Mouse (Mus musculus) hindbrain, embryonic 12.5 days (tissue): ENCODE results near the gene Sphkap. TPM values are rescaled to one million over a fixed set of nuclear protein-coding genes. Genes with fewer than 3 reads are reported as not detected.

Source experiments
- ATAC-seq: fragments of 200-750 bp; cut with Nextera tagmentation; 2 replicates; pipeline ENCODE4 v1.8.0; 2017; ENCODE audit warnings: moderate TSS enrichment; ENCODE audit not compliant: low FRiP score
- H3K27ac ChIP-seq: fragments of 300-500 bp; sonication (generic); 2 replicates; pipeline ENCODE4 v1.5.1; 2016; ENCODE audit warnings: mild to moderate bottlenecking
- H3K27me3 ChIP-seq: fragments of 300-500 bp; sonication (generic); 2 replicates; pipeline ENCODE4 v1.6.1; 2016; ENCODE audit warnings: mild to moderate bottlenecking
- H3K36me3 ChIP-seq: fragments of 300-500 bp; sonication (generic); 2 replicates; pipeline ENCODE4 v1.6.1; 2016; ENCODE audit warnings: mild to moderate bottlenecking
- H3K4me1 ChIP-seq: fragments of 300-500 bp; sonication (generic); 2 replicates; pipeline ENCODE4 v1.6.1; 2016
- H3K4me2 ChIP-seq: fragments of 300-500 bp; sonication (generic); replicated peaks from 2 replicates; pipeline ENCODE4 v1.6.1; 2016; ENCODE audit warnings: mild to moderate bottlenecking
- H3K4me3 ChIP-seq: fragments of 300-500 bp; sonication (generic); 2 replicates; pipeline ENCODE4 v1.5.1; 2016; ENCODE audit warnings: mild to moderate bottlenecking
- H3K9ac ChIP-seq: fragments of 300-500 bp; sonication (generic); 2 replicates; pipeline ENCODE4 v1.6.1; 2016; ENCODE audit warnings: mild to moderate bottlenecking, moderate library complexity
- H3K9me3 ChIP-seq: fragments of 300-500 bp; sonication (generic); replicated peaks from 2 replicates; pipeline ENCODE4 v1.6.1; 2016; ENCODE audit warnings: mild to moderate bottlenecking
- WGBS: fragments of 180-500 bp; shearing (Covaris S2); methylation state at CpG from one replicate; pipeline ENCODE4 v1.1.7; 2016; 5-methylcytosine and 5-hydroxymethylcytosine counted together
- polyA plus RNA-seq: library from polyadenylated mRNA; unstranded; fragments of >200 nt; fragmentation: Nextera tagmentation; extraction: Ambion mirVana; gene quantifications from 2 replicates; pipeline ENCODE4 v1.2.1, GENCODE M21; 2016

Gene Sphkap
- polyA plus RNA-seq, 1 experiment from 2014 or later: 2.4 TPM

- H3K4me3 ChIP-seq: no peak overlapping the region
- H3K4me1 ChIP-seq: no peaks in the 10 kb centered on the region
- no peaks in the 10 kb centered on the region for H3K27me3 ChIP-seq
- no peak overlapping the region for H3K4me2 ChIP-seq
- H3K9ac ChIP-seq: no peak overlapping the region
- no peaks in the 10 kb centered on the region for H3K36me3 ChIP-seq
- ATAC-seq: no peak
- no peaks in the 10 kb centered on the region for H3K9me3 ChIP-seq
- no peak overlapping the region for H3K27ac ChIP-seq
- 88% methylated on average over 9 of the region's 9 CpGs for WGBS
Observed at GRCm38 (mm10) chr1:83276637-83277036, 131.4 kb downstream of the Sphkap start.

GRCm38 (mm10) chr1:83251746-83252145 lies 156.3 kb downstream of the Sphkap start:
- Histone ChIP-seq H3K27ac (no peak overlapping the region), H3K4me3 (no peak overlapping the region), H3K4me1 (no peaks in the 10 kb centered on the region), H3K9me3 (no peaks in the 10 kb centered on the region), H3K4me2 (no peak overlapping the region), H3K36me3 (no peaks in the 10 kb centered on the region), H3K9ac (no peak overlapping the region), H3K27me3 (no peaks in the 10 kb centered on the region)
- ATAC-seq: no peak
- WGBS: 73% methylated on average over 1 of the region's 1 CpGs

GRCm38 (mm10) chr1:83248235-83248746 lies 159.7 kb downstream of the Sphkap start:
- H3K27ac ChIP-seq: no peak overlapping the region
- ATAC-seq: no peak
- no peak overlapping the region for H3K9ac ChIP-seq
- no peaks in the 10 kb centered on the region for H3K4me1 ChIP-seq
- no peak overlapping the region for H3K4me3 ChIP-seq
- no peaks in the 10 kb centered on the region for H3K36me3 ChIP-seq
- no peak overlapping the region for H3K4me2 ChIP-seq
- 86% methylated on average over 1 of the region's 1 CpGs for WGBS
- no peaks in the 10 kb centered on the region for H3K9me3 ChIP-seq
- H3K27me3 ChIP-seq: no peaks in the 10 kb centered on the region

- Histone ChIP-seq H3K27me3 (no peaks in the 10 kb centered on the region), H3K9me3 (no peaks in the 10 kb centered on the region), H3K4me1 (no peaks in the 10 kb centered on the region), H3K36me3 (no peaks in the 10 kb centered on the region), H3K27ac (no peak overlapping the region), H3K4me2 (no peak overlapping the region), H3K4me3 (no peak overlapping the region), H3K9ac (no peak overlapping the region)
- no peak for ATAC-seq
- 82% methylated on average over 3 of the region's 3 CpGs for WGBS
Observed at GRCm38 (mm10) chr1:83227946-83228345, 180.1 kb downstream of the Sphkap start.

- H3K27ac ChIP-seq: no peak overlapping the region
- H3K27me3 ChIP-seq: no peaks in the 10 kb centered on the region
- no peak overlapping the region for H3K4me3 ChIP-seq
- H3K4me1 ChIP-seq: no peaks in the 10 kb centered on the region
- no peaks in the 10 kb centered on the region for H3K36me3 ChIP-seq
- no peak for ATAC-seq
- no peak overlapping the region for H3K9ac ChIP-seq
- no peak overlapping the region for H3K4me2 ChIP-seq
- H3K9me3 ChIP-seq: no peaks in the 10 kb centered on the region
Observed at GRCm38 (mm10) chr1:83224423-83224960, 183.5 kb downstream of the Sphkap start.

- WGBS: 81% methylated on average over 1 of the region's 1 CpGs
- H3K36me3 ChIP-seq: no peaks in the 10 kb centered on the region
Observed at GRCm38 (mm10) chr1:83223072-83223471, 184.9 kb downstream of the Sphkap start.

GRCm38 (mm10) chr1:83218260-83218659 lies 189.7 kb downstream of the Sphkap start:
- H3K9me3 ChIP-seq: no peaks in the 10 kb centered on the region
- H3K9ac ChIP-seq: no peak overlapping the region
- no peak for ATAC-seq
- H3K27me3 ChIP-seq: no peaks in the 10 kb centered on the region
- WGBS: 48% methylated on average over 1 of the region's 1 CpGs
- H3K27ac ChIP-seq: no peak overlapping the region
- H3K36me3 ChIP-seq: no peaks in the 10 kb centered on the region
- H3K4me1 ChIP-seq: no peaks in the 10 kb centered on the region
- H3K4me3 ChIP-seq: no peak overlapping the region
- H3K4me2 ChIP-seq: no peak overlapping the region

More at GRCm38 (mm10) chr1:83223072-83223471, 184.9 kb downstream of the Sphkap start:
- Histone ChIP-seq H3K4me2 (no peak overlapping the region), H3K9me3 (no peaks in the 10 kb centered on the region), H3K9ac (no peak overlapping the region), H3K4me1 (no peaks in the 10 kb centered on the region), H3K27ac (no peak overlapping the region), H3K27me3 (no peaks in the 10 kb centered on the region), H3K4me3 (no peak overlapping the region)
- ATAC-seq: no peak

- H3K36me3 ChIP-seq: no peaks in the 10 kb centered on the region
- no peak for ATAC-seq
- 82% methylated on average over 1 of the region's 1 CpGs for WGBS
- H3K9me3 ChIP-seq: no peaks in the 10 kb centered on the region
- no peak overlapping the region for H3K9ac ChIP-seq
- H3K27ac ChIP-seq: no peak overlapping the region
- no peaks in the 10 kb centered on the region for H3K27me3 ChIP-seq
- no peak overlapping the region for H3K4me2 ChIP-seq
- no peaks in the 10 kb centered on the region for H3K4me1 ChIP-seq
- no peak overlapping the region for H3K4me3 ChIP-seq
Observed at GRCm38 (mm10) chr1:83209981-83210380, 198.0 kb downstream of the Sphkap start.

Other genes with a start within 250 kb of the Sphkap start
- 0.72 and 0.95 TPM in 2 replicates for gene Daw1, start 248.4 kb downstream of the Sphkap start, polyA plus RNA-seq